10 mouse cellular contexts compared by ENCODE assay signal in genomic region chr16:97697769-97698168, GRCm38 (mm10).
A peak's percentile ranks its signal among the peaks of the same experiment; 100 is the strongest.
DNase-seq lines count a peak whose midpoint lies in the region; ATAC-seq lines count a peak whose summit lies in the region.
"Had no signal": no experiment of that assay in that cellular context is flagged by ENCODE, and none has a peak within 500 bp of the region (broad histone marks: within the 10 kb centered on the region; RNA-seq: fewer than 3 reads in every experiment).

No protein-coding gene starts in this region.

- no peaks in the 10 kb centered on the region for H3K36me3 ChIP-seq in midbrain, embryonic 16.5 days (ENCODE audit: control insufficient read depth, insufficient read depth, low read length)
- H3K36me3 ChIP-seq in forebrain, embryonic 16.5 days (ENCODE audit: control insufficient read depth, insufficient read depth): no peaks in the 10 kb centered on the region
- H3K36me3 ChIP-seq: embryonic facial prominence, embryonic 13.5 days had no signal

- no peak overlapping the region for H3K9ac ChIP-seq in midbrain, embryonic 16.5 days (ENCODE audit: low read depth, low read length)
- no peak overlapping the region for H3K9ac ChIP-seq in forebrain, embryonic 16.5 days (replicated peaks; ENCODE audit: low read depth, low read length)
- H3K9ac ChIP-seq: embryonic facial prominence, embryonic 13.5 days had no signal

- H3K27ac ChIP-seq in midbrain, embryonic 16.5 days (ENCODE audit: low read length): no peak overlapping the region
- H3K27ac ChIP-seq in forebrain, embryonic 16.5 days (ENCODE audit: low read length): no peak overlapping the region
- H3K27ac ChIP-seq: embryonic facial prominence, embryonic 13.5 days had no signal

- H3K4me3 ChIP-seq in midbrain, embryonic 16.5 days (ENCODE audit: low read depth, low read length): no peak overlapping the region
- no peak overlapping the region for H3K4me3 ChIP-seq in forebrain, embryonic 16.5 days (replicated peaks; ENCODE audit: low read length)
- H3K4me3 ChIP-seq: embryonic facial prominence, embryonic 13.5 days had no signal

- H3K4me1 ChIP-seq in midbrain, embryonic 16.5 days (ENCODE audit: control insufficient read depth, insufficient read depth, low read length): no peaks in the 10 kb centered on the region
- H3K4me1 ChIP-seq in forebrain, embryonic 16.5 days (replicated peaks; ENCODE audit: control insufficient read depth, insufficient read depth, low read length): no peaks in the 10 kb centered on the region
- H3K4me1 ChIP-seq: embryonic facial prominence, embryonic 13.5 days had no signal

- H3K27me3 ChIP-seq in midbrain, embryonic 16.5 days (ENCODE audit: control insufficient read depth, insufficient read depth, low read depth, low read length): no peaks in the 10 kb centered on the region
- H3K27me3 ChIP-seq in forebrain, embryonic 16.5 days (replicated peaks; ENCODE audit: control insufficient read depth, insufficient read depth, low read length): no peaks in the 10 kb centered on the region
- H3K27me3 ChIP-seq: embryonic facial prominence, embryonic 13.5 days had no signal

- WGBS in midbrain, embryonic 16.5 days: 22% methylated on average over 1 of the region's 1 CpGs
- WGBS in forebrain, embryonic 16.5 days: 28% methylated on average over 1 of the region's 1 CpGs

- peak; percentile 24 for DNase-seq in layer of hippocampus, adult 9-11 months
- no peak for DNase-seq in layer of hippocampus, adult 9-10 months (ENCODE audit: low spot score)
- peak; percentile 27 for DNase-seq in brain, adult 2 months (ENCODE audit: low read depth, low spot score)
- peak; percentile 19 for DNase-seq in liver
- peak; percentile 10 for DNase-seq in retina, postnatal 1 day
- no peak for DNase-seq in frontal cortex, postnatal 14 days (ENCODE audit: low spot score in 2 of 2)
- DNase-seq: heart, postnatal 36 days had no signal

- no peaks in the 10 kb centered on the region for H3K9me3 ChIP-seq in midbrain, embryonic 16.5 days (replicated peaks; ENCODE audit: control insufficient read depth, low read length, poor library complexity, severe bottlenecking)
- no peaks in the 10 kb centered on the region for H3K9me3 ChIP-seq in forebrain, embryonic 16.5 days (ENCODE audit: control insufficient read depth, low read length)
- H3K9me3 ChIP-seq: embryonic facial prominence, embryonic 13.5 days had no signal

- H3K4me2 ChIP-seq in midbrain, embryonic 16.5 days (ENCODE audit: low read length): no peak overlapping the region
- H3K4me2 ChIP-seq in forebrain, embryonic 16.5 days (ENCODE audit: low read length): no peak overlapping the region
- H3K4me2 ChIP-seq: embryonic facial prominence, embryonic 13.5 days had no signal

- ATAC-seq in midbrain, embryonic 16.5 days: no peak
- no peak for ATAC-seq in forebrain, embryonic 16.5 days

Comparison
In these comparisons a context has a peak if more than half of its experiments do, and no peak if none do; other contexts are left out.
1. DNase-seq: peak in layer of hippocampus, adult 9-11 months (single experiment), brain, adult 2 months (single experiment), liver (single experiment) and retina, postnatal 1 day (single experiment); none in layer of hippocampus, adult 9-10 months (single experiment) and frontal cortex, postnatal 14 days (0 of 2).